Mouse (Mus musculus): ENCODE results near the gene Selenow. TPM values are rescaled to one million over a fixed set of nuclear protein-coding genes. Genes with fewer than 3 reads are reported as not detected.

Gene Selenow
- polyA plus RNA-seq, 1 experiment from 2014 or later, result 1,028 TPM

DNA sequence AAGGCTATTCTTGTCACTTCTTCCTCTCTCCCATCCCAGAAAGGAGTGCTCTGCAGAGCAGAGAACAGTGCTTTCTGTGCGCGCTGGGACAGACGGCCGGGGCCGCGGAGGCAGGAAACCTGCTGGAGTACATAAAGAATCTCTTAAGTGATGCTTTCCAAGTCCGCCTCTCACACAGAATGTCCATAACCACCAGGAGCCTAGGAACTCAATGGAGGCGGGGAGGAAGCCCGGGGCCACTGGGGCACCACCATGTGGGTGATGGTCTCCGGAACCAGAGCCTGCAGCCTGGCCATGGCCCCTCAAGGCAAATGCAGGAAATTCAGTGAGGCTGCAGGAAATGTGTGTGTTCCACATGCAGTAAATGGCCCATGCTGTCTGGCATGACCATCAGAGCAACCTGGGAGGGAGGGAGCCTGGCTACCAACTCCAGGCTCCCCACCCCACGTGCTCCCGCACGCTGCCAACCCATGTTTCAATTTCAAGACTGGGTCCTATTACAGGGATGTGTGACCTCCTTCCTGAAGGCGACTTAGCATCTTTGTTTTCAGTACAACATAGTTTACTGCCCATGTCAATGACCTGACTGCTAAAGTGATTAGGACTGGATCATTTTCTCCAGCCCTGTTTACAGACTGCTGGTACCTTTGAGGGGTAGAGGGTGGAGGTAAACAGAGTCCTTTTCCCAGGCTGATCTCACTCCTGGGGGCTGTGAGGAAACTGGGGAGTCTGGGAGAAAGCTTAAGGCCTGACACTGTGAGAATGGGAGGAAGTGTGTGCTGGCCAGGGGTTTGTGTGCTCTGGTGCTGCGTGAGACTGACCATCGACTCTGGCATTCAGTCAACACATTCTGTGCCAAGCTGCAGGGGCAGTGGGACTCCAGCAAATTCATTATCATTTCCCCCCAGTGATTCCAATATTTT lies 11.5 kb upstream of the Selenow start:
- no peak for DNase-seq (ENCODE audit: low spot score, missing footprints)
- Histone ChIP-seq H3K9ac (ENCODE audit: low read length) (no peak overlapping the region), H3K4me2 (no peak overlapping the region), H3K9me3 (ENCODE audit: control insufficient read depth, low read length) (no peaks in the 10 kb centered on the region; the same call in 1 of the 2 replicates), H3K27ac (ENCODE audit: low read depth, low read length) (no peak overlapping the region), H3K27me3 (ENCODE audit: control insufficient read depth, insufficient read depth, low read length) (no peaks in the 10 kb centered on the region), H3K36me3 (ENCODE audit: control insufficient read depth, insufficient read depth, low read length) (peaks cover 24% of the 10 kb centered on the region), H3K4me3 (ENCODE audit: low read depth, low read length) (no peak overlapping the region), H3K4me1 (ENCODE audit: control insufficient read depth, insufficient read depth, low read length) (no peaks in the 10 kb centered on the region)
- WGBS, result 66% methylated on average over 16 of the region's 16 CpGs
- ATAC-seq (ENCODE audit: low FRiP score), result no peak

DNA sequence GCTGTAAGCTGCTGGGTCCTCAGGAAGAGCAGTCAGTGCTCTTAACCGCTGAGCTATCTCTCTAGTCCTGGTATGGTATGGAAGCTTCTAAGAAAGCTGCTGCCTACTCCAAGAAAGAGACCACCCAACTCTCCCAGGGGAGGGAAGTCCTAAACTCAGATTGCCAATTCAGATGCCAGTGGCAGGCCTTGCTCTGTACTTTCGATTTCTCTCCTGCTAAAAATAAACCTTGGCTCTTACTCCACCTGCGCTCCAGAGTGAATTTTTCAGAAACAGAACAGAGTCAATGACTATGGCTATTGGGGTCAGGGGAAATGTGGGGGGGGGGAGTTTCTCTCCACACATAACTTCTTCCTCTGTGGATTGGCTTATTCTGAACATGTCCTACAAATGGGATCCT lies 9.4 kb upstream of the Selenow start:
- H3K36me3 ChIP-seq (ENCODE audit: control insufficient read depth, insufficient read depth, low read length), result peaks cover 6% of the 10 kb centered on the region; the same call in 1 of the 2 replicates
- WGBS, result 86% methylated on average over 3 of the region's 3 CpGs
- DNase-seq (ENCODE audit: low spot score, missing footprints) (no peak), ATAC-seq (ENCODE audit: low FRiP score) (no peak)
- H3K9me3 ChIP-seq (ENCODE audit: control insufficient read depth, low read length), result no peaks in the 10 kb centered on the region; the same call in 1 of the 2 replicates
- H3K27ac ChIP-seq (ENCODE audit: low read depth, low read length), result no peak overlapping the region
- no peaks in the 10 kb centered on the region for H3K4me1 ChIP-seq (ENCODE audit: control insufficient read depth, insufficient read depth, low read length)
- no peaks in the 10 kb centered on the region for H3K27me3 ChIP-seq (ENCODE audit: control insufficient read depth, insufficient read depth, low read length)
- H3K4me3 ChIP-seq (ENCODE audit: low read depth, low read length), result no peak overlapping the region
- H3K4me2 ChIP-seq, result no peak overlapping the region
- no peak overlapping the region for H3K9ac ChIP-seq (ENCODE audit: low read length)

DNA sequence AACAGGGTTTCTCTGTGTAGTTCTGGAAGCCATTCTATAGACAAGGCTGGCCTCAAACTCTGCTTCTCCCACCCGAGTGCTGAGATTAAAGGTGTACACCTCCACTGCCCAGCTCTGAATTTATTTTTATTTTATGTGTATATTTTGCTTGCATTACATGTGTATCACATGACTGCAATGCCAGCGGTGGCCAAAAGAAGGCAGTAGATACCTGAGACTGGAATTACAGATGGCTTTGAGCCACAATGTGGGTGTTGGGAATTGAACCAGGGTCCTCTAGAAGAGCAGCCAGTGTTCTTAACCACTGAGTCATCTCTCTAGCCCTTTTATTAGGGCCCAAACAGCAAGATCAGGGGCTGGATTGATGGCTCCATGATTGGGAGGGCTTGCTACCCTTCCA lies 8.3 kb upstream of the Selenow start:
- Histone ChIP-seq H3K9me3 (ENCODE audit: control insufficient read depth, low read length) (no peaks in the 10 kb centered on the region; the same call in 1 of the 2 replicates), H3K36me3 (ENCODE audit: control insufficient read depth, insufficient read depth, low read length) (no peaks in the 10 kb centered on the region), H3K9ac (ENCODE audit: low read length) (no peak overlapping the region), H3K4me3 (ENCODE audit: low read depth, low read length) (no peak overlapping the region), H3K4me1 (ENCODE audit: control insufficient read depth, insufficient read depth, low read length) (no peaks in the 10 kb centered on the region), H3K27me3 (ENCODE audit: control insufficient read depth, insufficient read depth, low read length) (no peaks in the 10 kb centered on the region), H3K4me2 (no peak overlapping the region), H3K27ac (ENCODE audit: low read depth, low read length) (no peak overlapping the region)
- 62% methylated on average over 2 of the region's 2 CpGs for WGBS
- DNase-seq (ENCODE audit: low spot score, missing footprints) (no peak), ATAC-seq (ENCODE audit: low FRiP score) (no peak)

DNA sequence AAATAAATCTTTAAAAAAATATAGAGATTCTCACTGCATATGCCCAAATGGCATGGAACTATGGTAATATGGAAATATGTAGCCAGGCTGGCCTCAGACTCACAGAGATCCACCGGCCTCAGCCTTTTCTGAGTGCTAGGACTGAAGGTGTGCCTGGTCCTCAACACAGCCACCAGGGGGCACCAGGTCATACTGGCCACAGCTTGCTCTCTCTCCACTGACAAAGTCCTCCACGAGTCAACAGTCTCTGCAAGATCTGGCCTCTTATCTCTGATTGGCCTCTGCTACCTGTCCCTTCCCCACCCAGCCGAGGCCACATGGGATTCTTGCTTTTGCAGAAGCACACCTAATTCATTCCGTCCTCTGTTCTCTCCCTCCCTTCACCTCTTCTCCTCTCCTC lies 7.7 kb upstream of the Selenow start:
- Histone ChIP-seq H3K4me1 (ENCODE audit: control insufficient read depth, insufficient read depth, low read length) (no peaks in the 10 kb centered on the region), H3K9ac (ENCODE audit: low read length) (no peak overlapping the region), H3K4me2 (no peak overlapping the region), H3K36me3 (ENCODE audit: control insufficient read depth, insufficient read depth, low read length) (no peaks in the 10 kb centered on the region), H3K27ac (ENCODE audit: low read depth, low read length) (no peak overlapping the region), H3K27me3 (ENCODE audit: control insufficient read depth, insufficient read depth, low read length) (no peaks in the 10 kb centered on the region), H3K9me3 (ENCODE audit: control insufficient read depth, low read length) (no peaks in the 10 kb centered on the region), H3K4me3 (ENCODE audit: low read depth, low read length) (no peak overlapping the region)
- WGBS, result 38% methylated on average over 4 of the region's 4 CpGs
- ATAC-seq (ENCODE audit: low FRiP score) (peak; percentile 48), DNase-seq (ENCODE audit: low spot score, missing footprints) (no peak)

DNA sequence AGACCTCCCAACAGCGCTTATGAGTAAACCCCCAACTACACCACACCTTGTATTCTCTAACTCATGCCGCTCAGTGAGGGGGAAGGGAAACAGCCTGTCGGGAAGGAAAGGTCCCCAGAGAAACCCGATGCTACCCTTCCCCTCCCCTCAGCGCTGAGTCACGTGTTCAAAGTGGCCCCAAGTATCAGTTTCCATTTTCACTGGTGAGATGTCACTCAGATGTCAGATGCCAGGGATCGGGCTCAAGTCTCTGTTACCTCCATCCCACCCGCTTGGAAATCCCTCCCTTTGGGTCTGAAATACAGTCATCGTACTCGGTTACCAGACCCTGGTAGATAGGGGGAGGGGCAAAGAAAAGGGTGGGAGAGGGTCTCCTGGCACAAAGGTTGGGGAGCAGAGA lies 406 bp downstream of the Selenow start:
- Histone ChIP-seq H3K4me2 (peak overlapping the region; percentile 86), H3K36me3 (ENCODE audit: control insufficient read depth, insufficient read depth, low read length) (peaks cover 16% of the 10 kb centered on the region), H3K4me1 (ENCODE audit: control insufficient read depth, insufficient read depth, low read length) (peaks cover 15% of the 10 kb centered on the region), H3K9me3 (ENCODE audit: control insufficient read depth, low read length) (no peaks in the 10 kb centered on the region), H3K9ac (ENCODE audit: low read length) (peak overlapping the region; percentile 82), H3K27me3 (ENCODE audit: control insufficient read depth, insufficient read depth, low read length) (no peaks in the 10 kb centered on the region), H3K27ac (ENCODE audit: low read depth, low read length) (peak overlapping the region; percentile 65; the same call in 1 of the 2 replicates), H3K4me3 (ENCODE audit: low read depth, low read length) (peak overlapping the region; percentile 65)
- peak; percentile 67 for ATAC-seq (ENCODE audit: low FRiP score)
- WGBS, result 1% methylated on average over 10 of the region's 10 CpGs
- DNase-seq (ENCODE audit: low spot score, missing footprints), result no peak

DNA sequence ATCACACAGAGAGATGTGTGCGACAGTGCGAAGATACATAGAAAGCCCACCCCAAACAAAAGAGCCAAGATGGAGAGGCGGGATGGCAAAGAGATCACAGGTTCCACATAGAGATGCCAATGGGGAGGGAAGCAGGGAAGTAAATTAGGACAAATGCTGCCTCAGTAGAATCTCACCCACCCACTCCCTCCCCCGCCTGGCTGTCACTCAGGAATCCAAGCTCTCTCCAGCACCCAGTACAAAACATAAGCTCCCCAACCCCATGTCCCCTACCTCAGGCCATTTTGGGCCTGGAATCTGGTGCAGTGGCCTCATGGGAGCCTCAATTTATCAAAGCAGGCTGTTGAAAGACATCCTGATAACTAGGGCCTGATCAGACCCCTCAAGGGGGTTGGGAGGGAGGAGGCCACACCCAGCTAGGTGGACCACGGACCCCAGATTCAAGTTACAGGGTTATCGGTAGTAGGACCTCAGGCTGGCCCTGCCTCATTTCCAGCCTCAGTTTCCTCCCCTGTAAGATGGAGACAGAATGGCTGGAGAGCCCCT lies 1.5 kb downstream of the Selenow start:
- H3K9me3 ChIP-seq (ENCODE audit: control insufficient read depth, low read length), result no peaks in the 10 kb centered on the region
- DNase-seq (ENCODE audit: low spot score, missing footprints), result peak; percentile 57
- peak overlapping the region; percentile 82 for H3K9ac ChIP-seq (ENCODE audit: low read length)
- H3K27ac ChIP-seq (ENCODE audit: low read depth, low read length), result no peak overlapping the region
- H3K4me2 ChIP-seq, result peak overlapping the region; percentile 86
- peaks cover 15% of the 10 kb centered on the region for H3K4me1 ChIP-seq (ENCODE audit: control insufficient read depth, insufficient read depth, low read length)
- peaks cover 16% of the 10 kb centered on the region for H3K36me3 ChIP-seq (ENCODE audit: control insufficient read depth, insufficient read depth, low read length)
- WGBS, result 96% methylated on average over 6 of the region's 6 CpGs
- ATAC-seq (ENCODE audit: low FRiP score), result no peak
- no peaks in the 10 kb centered on the region for H3K27me3 ChIP-seq (ENCODE audit: control insufficient read depth, insufficient read depth, low read length)
- H3K4me3 ChIP-seq (ENCODE audit: low read depth, low read length), result peak overlapping the region; percentile 65

DNA sequence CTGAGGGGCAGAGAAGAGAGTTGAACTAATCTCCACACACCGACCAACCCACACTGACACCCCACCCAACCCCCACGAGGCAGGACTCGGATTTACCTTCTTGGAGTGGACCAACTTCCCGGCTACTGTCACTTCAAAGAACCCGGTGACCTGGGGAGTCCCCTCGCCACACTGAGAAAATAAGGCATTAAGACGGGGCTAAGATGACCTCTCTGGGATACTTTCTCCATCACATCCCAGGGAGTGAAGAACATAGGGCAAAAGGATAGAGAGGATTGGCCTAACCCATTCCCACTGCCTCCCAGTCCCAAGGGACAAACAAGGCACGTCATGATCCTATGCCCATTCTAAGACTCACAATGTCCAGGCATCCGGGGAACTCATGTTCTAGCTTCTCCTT lies 2.3 kb downstream of the Selenow start:
- ATAC-seq (ENCODE audit: low FRiP score) (no peak), DNase-seq (ENCODE audit: low spot score, missing footprints) (peak; percentile 83)
- Histone ChIP-seq H3K9ac (ENCODE audit: low read length) (no peak overlapping the region), H3K4me2 (peak overlapping the region; percentile 86), H3K27ac (ENCODE audit: low read depth, low read length) (no peak overlapping the region), H3K36me3 (ENCODE audit: control insufficient read depth, insufficient read depth, low read length) (peaks cover 16% of the 10 kb centered on the region), H3K4me1 (ENCODE audit: control insufficient read depth, insufficient read depth, low read length) (peaks cover 15% of the 10 kb centered on the region), H3K9me3 (ENCODE audit: control insufficient read depth, low read length) (no peaks in the 10 kb centered on the region), H3K27me3 (ENCODE audit: control insufficient read depth, insufficient read depth, low read length) (no peaks in the 10 kb centered on the region), H3K4me3 (ENCODE audit: low read depth, low read length) (no peak overlapping the region; the same call in 1 of the 2 replicates)
- WGBS, result 90% methylated on average over 9 of the region's 9 CpGs

DNA sequence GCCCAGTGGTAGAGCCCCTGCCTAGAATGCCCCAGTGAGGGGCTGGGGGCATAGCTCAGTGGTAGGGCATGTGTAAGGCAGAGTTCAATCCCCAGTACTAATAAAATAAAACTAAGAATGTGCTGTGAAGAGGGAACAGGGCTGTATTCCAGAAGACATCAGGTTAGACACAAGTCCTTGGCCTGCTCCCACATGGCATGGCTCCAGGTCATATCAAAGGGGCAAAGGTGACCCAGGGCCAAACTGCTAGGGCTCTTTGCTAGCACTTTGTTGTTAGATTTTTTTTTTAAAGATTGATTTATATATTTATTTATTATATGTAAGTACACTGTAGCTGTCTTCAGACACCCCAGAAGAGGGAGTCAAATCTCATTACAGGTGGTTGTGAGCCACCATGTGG lies 3.8 kb downstream of the Selenow start:
- Histone ChIP-seq H3K27me3 (ENCODE audit: control insufficient read depth, insufficient read depth, low read length) (no peaks in the 10 kb centered on the region), H3K36me3 (ENCODE audit: control insufficient read depth, insufficient read depth, low read length) (peaks cover 16% of the 10 kb centered on the region), H3K9ac (ENCODE audit: low read length) (no peak overlapping the region), H3K4me2 (no peak overlapping the region), H3K4me1 (ENCODE audit: control insufficient read depth, insufficient read depth, low read length) (peaks cover 15% of the 10 kb centered on the region), H3K4me3 (ENCODE audit: low read depth, low read length) (no peak overlapping the region), H3K27ac (ENCODE audit: low read depth, low read length) (no peak overlapping the region), H3K9me3 (ENCODE audit: control insufficient read depth, low read length) (no peaks in the 10 kb centered on the region)
- ATAC-seq (ENCODE audit: low FRiP score), result no peak
- DNase-seq (ENCODE audit: low spot score, missing footprints), result no peak

DNA sequence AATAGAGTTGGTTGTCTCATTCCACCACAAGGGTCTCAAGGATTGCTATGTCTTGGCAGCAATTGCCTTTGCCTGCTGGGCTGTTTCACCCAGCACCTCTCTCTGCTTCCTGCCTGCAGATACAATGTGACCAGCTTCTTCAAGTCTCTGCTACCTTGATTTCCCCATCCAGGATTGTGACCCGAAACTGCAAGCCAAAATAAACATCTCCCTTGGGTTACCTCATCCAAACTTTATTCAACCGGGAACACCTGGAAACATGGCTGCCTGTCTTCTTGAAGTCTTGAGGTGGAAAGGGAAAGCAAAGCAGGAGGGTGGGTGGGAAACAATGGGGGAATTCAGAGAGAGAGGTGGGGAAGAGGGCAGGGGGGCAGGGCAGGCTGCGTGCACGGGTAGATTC lies 5.2 kb downstream of the Selenow start:
- no peaks in the 10 kb centered on the region for H3K27me3 ChIP-seq (ENCODE audit: control insufficient read depth, insufficient read depth, low read length)
- ATAC-seq (ENCODE audit: low FRiP score), result no peak
- H3K4me2 ChIP-seq, result no peak overlapping the region
- peak; percentile 76 for DNase-seq (ENCODE audit: low spot score, missing footprints)
- peaks cover 16% of the 10 kb centered on the region for H3K36me3 ChIP-seq (ENCODE audit: control insufficient read depth, insufficient read depth, low read length)
- no peak overlapping the region for H3K9ac ChIP-seq (ENCODE audit: low read length)
- no peak overlapping the region for H3K27ac ChIP-seq (ENCODE audit: low read depth, low read length)
- WGBS, result 92% methylated on average over 4 of the region's 4 CpGs
- H3K4me1 ChIP-seq (ENCODE audit: control insufficient read depth, insufficient read depth, low read length), result peaks cover 12% of the 10 kb centered on the region
- H3K4me3 ChIP-seq (ENCODE audit: low read depth, low read length), result no peak overlapping the region
- no peaks in the 10 kb centered on the region for H3K9me3 ChIP-seq (ENCODE audit: control insufficient read depth, low read length)

Data from midbrain, embryonic 11.5 days (tissue).